Mouse (Mus musculus): ENCODE results near the gene Nudt9. TPM values are rescaled to one million over a fixed set of nuclear protein-coding genes. Genes with fewer than 3 reads are reported as not detected.

Nudt9 gene
- total RNA-seq, 1 experiment from 2014 or later: 35.1 TPM

- ATAC-seq (replicated peaks; ENCODE audit: insufficient number of reproducible peaks, low FRiP score, low TSS enrichment, poor library complexity, severe bottlenecking): no peak
Measured at GRCm38 (mm10) chr5:104068751-104069150, 22.6 kb downstream of the Nudt9 start.

DNA sequence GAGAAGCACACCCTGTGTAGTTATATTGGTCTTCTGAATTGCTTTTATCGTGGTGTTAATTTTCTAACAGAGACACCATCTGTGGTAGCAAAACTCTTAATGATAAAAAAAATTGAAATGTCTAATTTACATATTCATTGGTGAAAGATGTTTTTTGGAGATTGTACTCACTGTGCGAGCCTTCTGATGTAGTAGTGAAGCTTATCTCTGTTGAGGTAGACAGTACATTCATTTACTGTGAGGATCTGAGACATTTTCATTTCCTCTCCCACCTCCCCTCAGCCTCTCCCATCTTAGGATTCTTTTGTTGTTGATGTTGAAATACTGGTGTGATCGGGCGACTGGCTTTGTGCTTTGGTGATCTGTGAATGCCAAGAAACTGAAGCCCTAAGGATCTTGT, 24.9 kb downstream of the Nudt9 start:
- ATAC-seq (replicated peaks; ENCODE audit: insufficient number of reproducible peaks, low FRiP score, low TSS enrichment, poor library complexity, severe bottlenecking): no peak

DNA sequence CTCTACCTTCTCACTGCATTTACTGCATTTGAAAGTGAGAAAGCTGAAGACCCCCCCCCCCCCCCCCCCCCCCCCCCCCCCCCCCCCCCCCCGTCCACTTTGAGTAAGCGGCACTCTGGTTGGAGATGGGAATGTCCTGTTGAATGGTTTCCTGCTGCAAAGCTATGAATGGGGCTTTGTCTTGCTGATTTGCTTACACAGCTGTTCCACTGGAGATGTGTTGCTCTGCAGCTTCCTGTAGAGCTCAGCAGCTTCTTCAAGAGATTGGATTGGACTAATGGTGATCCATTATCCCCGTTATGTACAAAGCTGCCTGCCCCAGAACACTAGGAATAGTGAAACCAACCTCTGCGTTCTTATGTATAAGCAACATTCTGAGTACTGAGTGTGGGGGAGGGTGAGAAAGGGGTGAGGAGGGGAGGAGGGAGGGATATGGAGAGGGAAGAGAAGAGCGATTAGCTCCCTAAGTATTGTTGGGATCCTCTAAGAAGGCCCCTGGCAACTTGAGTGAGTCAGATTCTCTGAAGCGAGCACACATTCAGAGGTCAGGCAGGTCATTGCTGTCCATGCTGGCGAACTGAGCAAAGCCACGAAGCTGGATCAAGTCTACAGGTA, 26.3 kb downstream of the Nudt9 start:
- ATAC-seq (replicated peaks; ENCODE audit: insufficient number of reproducible peaks, low FRiP score, low TSS enrichment, poor library complexity, severe bottlenecking): no peak

- no peak for ATAC-seq (replicated peaks; ENCODE audit: insufficient number of reproducible peaks, low FRiP score, low TSS enrichment, poor library complexity, severe bottlenecking)
Measured at GRCm38 (mm10) chr5:104073602-104074001, 27.5 kb downstream of the Nudt9 start.

DNA sequence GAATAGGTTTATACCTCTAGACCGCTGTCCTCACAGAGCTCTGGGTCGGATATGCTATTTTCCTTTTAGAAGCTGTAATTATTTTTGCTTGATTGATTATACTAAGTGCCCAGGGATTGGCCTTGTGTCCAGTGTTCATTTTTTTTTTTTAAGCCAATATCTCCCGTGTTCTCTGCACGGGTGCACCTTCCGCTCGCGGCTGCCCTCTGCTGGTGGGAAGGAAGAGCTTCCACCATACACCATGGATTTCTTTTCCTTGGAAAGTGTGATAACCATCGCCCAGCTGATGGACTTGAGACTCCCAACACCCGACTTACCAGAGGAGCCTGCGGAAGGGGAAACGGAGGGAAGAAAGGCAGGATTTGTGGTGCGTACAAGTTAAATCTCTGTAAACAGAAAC, 28.3 kb downstream of the Nudt9 start:
- ATAC-seq (replicated peaks; ENCODE audit: insufficient number of reproducible peaks, low FRiP score, low TSS enrichment, poor library complexity, severe bottlenecking): no peak; the same call in 1 of the 2 replicates

- ATAC-seq (replicated peaks; ENCODE audit: insufficient number of reproducible peaks, low FRiP score, low TSS enrichment, poor library complexity, severe bottlenecking): no peak
Measured at GRCm38 (mm10) chr5:104076361-104076760, 30.3 kb downstream of the Nudt9 start.

DNA sequence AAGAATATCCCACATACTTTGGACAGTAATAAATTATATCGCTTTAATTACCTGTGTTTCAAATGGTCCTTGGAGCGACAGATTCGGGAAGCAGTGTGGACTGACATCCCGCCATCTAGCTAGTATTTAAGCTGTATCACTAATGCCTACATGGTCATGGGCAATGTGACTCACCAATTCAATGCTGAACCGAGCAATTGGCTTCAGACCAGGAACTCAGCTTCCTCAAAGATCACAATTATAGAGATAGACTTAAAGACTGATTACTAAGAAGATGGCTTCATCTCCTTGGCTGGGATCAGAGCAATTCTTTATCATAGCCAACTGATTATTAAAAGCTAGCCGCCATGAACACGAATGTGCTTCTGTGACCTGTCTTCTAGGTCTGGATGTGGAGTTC, 31.4 kb downstream of the Nudt9 start, which contains the start of gene Gm17660:
Gene Gm17660, minus strand, starts transcription at position 101 of the 400 bp plus-strand sequence.
- ATAC-seq (replicated peaks; ENCODE audit: insufficient number of reproducible peaks, low FRiP score, low TSS enrichment, poor library complexity, severe bottlenecking): no peak

GRCm38 (mm10) chr5:104080736-104081135, 34.6 kb downstream of the Nudt9 start:
- no peak for ATAC-seq (replicated peaks; ENCODE audit: insufficient number of reproducible peaks, low FRiP score, low TSS enrichment, poor library complexity, severe bottlenecking)

- ATAC-seq (replicated peaks; ENCODE audit: insufficient number of reproducible peaks, low FRiP score, low TSS enrichment, poor library complexity, severe bottlenecking): no peak
Measured at GRCm38 (mm10) chr5:104085366-104085765, 39.3 kb downstream of the Nudt9 start.

DNA sequence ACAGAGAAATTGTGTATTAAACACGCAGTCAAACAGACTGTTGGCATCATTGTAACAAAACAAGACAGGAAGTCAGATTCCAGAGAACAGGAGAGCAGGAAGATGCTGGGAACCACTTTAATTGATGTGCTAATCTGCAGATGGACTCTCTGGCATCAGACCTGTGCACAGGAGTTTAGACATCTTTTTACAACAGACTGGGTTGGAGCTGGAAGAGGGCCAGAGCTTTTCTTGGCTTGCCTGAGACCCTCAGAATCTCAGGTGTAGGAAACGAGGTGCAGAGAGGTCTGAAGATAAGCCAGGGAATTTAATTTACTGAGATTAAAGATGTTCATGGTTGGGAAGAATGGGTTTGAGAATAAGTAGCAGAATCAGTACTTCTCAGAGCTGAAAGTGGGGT, 43.6 kb downstream of the Nudt9 start:
- no peak for ATAC-seq (replicated peaks; ENCODE audit: insufficient number of reproducible peaks, low FRiP score, low TSS enrichment, poor library complexity, severe bottlenecking)

- no peak for ATAC-seq (replicated peaks; ENCODE audit: insufficient number of reproducible peaks, low FRiP score, low TSS enrichment, poor library complexity, severe bottlenecking)
Measured at GRCm38 (mm10) chr5:104095416-104096077, 49.4 kb downstream of the Nudt9 start.

GRCm38 (mm10) chr5:104096078-104096938, 50.2 kb downstream of the Nudt9 start:
- ATAC-seq (replicated peaks; ENCODE audit: insufficient number of reproducible peaks, low FRiP score, low TSS enrichment, poor library complexity, severe bottlenecking): no peak

DNA sequence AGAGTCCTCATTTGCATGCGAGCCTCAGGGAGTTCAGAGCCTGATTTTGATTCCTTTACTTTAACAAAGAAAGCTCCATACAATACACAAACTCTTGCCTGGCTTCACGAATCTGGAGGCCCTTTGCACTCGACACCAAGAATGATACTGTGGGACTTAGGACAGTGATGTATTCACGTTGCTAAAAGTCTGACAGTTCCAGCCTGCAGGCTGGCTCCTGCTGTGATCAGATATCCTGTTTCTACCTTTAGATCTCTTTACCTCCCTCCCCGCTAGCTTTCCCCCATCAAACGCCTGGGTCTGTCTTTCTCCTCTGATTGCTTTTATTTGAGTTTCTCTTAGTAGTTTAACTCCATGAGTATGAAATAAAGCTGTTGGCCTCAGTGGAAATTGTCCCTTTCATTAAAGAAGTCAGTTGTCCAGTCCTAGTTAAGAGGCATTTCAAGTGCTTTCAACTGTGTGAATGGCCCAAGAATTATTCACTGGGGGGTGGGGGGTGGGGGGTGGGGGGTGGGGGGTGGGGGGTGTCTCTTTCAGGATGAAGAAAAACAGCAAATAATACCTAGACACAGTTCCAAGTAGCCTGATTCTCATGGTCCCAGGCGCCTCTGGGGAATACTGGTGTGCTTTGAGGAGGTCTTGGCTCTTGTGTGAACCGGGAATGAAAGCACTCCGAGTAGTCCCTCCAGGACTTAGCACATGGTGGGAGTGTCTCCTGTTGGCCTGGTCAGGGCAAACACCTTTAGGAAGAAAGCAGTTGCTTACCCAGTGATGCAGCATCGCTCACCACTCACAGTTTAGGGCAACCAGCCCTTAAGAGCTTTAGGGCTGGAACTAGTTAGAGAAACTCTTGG, 55.8 kb downstream of the Nudt9 start:
- no peak for ATAC-seq (replicated peaks; ENCODE audit: insufficient number of reproducible peaks, low FRiP score, low TSS enrichment, poor library complexity, severe bottlenecking)

GRCm38 (mm10) chr5:104103171-104103570, 57.1 kb downstream of the Nudt9 start:
- no peak for ATAC-seq (replicated peaks; ENCODE audit: insufficient number of reproducible peaks, low FRiP score, low TSS enrichment, poor library complexity, severe bottlenecking)

DNA sequence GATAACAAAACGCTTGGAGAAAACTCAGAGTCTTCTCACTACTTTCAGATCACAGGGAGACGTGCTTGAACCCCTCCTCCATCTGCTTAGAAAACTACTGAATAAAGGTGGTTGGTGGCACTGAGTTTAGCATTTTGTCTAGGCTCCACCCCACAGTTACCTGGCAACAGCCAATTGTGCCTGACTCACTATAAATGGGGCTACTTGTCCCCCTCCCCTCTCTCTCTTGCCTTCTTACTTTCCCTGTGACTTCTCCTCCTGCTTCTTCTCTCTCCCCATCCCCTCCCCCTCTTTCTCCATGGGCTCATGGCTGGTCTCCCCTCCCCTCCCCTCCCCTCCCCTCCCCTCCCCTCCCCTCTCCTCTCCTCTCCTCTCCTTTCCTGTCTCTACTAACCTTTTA, 58.0 kb downstream of the Nudt9 start:
- no peak for ATAC-seq (replicated peaks; ENCODE audit: insufficient number of reproducible peaks, low FRiP score, low TSS enrichment, poor library complexity, severe bottlenecking)

DNA sequence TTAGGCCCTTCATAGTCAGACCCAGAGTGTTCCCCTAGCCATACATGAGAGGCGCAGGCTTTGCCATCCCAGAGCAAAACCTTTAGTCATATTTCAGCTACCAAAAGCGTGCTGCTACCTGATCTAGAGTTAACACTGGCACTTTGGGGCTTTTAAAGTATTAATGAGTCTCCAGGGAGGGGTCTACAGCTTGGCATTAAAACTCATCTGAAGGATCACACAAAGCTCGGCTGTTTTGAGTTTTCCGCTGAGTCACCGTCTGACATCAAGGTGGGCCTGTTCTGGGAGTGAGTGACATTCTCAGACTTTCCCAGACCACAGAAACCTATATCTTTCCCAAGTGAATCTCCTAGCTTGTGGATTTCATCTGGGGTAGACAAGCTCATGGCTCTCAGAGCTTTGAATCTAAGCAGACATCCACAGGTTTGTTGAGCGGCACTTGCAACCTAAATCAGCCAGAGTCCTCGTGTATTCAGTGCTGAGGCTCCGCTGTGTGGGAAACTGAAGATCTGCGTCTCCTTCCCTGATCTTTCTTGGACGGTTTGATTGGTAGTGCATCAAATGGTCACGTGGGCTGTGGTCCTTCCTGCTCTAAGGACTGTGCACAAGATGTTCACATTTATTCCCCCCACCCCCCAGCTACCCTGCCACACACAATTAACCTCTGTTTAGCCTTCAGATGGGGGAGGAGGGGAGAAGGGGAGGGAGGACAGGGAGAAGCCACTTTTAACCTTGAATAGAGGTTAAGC, 62.2 kb downstream of the Nudt9 start:
- no peak for ATAC-seq (replicated peaks; ENCODE audit: insufficient number of reproducible peaks, low FRiP score, low TSS enrichment, poor library complexity, severe bottlenecking)

DNA sequence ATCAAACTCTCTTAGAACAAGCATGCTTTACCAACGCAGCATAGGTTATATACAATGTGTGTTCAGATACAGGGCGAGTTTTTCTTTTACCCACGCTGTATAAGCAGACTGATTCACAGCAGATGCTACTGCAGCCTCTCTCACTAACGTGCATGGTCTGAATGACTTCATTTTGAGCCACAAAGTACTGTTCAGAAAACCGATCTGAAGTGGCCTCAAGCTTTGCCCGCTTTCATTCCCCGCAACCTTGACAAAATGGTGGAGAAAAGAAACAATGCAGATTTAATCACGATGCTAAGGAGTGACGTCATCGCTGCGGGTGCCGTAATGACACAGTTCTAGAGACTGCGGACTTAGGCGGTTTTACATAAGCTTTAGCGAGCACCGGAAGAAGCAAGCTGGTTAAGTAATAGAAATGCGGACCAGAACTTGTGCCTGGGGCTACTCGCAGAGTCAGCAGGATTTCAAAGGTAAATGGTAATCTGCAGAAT, 62.8 kb downstream of the Nudt9 start:
- ATAC-seq (replicated peaks; ENCODE audit: insufficient number of reproducible peaks, low FRiP score, low TSS enrichment, poor library complexity, severe bottlenecking): no peak

DNA sequence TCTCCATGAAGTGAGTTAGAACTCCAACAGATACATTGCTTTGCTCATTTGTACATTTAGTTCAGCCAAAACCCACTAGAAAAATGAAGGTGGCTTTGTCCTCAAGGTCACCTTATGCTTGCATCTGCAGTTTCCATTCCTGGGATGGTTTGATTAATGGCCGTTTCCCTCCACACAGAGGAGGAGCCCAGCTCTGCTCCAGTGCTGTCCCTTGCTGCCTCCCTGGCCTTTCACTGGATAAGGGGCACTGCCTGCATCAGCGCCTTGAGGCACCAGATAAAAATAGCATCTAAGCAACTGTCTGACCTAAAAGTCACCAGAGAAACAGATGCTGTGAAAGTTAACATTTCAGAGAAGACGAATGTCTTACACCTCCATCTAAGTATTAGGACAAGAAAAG, 63.4 kb downstream of the Nudt9 start:
- ATAC-seq (replicated peaks; ENCODE audit: insufficient number of reproducible peaks, low FRiP score, low TSS enrichment, poor library complexity, severe bottlenecking): no peak
